Mouse (Mus musculus) kidney, postnatal 25 days (tissue): ENCODE data around the gene Anks1.
"Not testable (repeated sequence)": the region's sequence is repeated elsewhere in the genome, so short reads cannot be mapped to it uniquely, and the experiment has no call there.

Experiments used
- DNase-seq, 2 experiments: peaks; one replicate each; pipeline ENCODE4 v3.0.0; 2021; ENCODE audit warnings: mixed read lengths in 2 of 2

The Anks1 gene

DNA sequence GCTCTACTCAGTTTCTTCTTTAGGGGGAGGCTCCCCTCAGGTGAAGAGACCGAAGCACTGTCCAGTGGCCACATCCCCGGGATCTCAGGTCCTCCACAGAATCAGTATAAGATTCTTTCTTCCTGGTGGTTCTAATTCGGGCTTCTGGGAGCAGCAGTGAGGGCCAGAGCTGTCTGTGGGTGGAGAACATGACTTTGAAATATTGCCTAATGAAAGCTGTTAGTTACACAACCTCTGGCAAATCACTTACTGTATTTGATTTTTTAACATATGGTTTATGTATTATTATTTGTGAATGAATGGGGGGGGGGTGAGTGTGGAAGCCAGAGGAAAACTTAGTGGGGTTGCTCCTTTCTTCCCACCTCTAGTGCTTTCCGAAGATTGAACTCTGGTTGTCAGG, 22.7 kb downstream of the Anks1 start:
- DNase-seq = no peak

DNA sequence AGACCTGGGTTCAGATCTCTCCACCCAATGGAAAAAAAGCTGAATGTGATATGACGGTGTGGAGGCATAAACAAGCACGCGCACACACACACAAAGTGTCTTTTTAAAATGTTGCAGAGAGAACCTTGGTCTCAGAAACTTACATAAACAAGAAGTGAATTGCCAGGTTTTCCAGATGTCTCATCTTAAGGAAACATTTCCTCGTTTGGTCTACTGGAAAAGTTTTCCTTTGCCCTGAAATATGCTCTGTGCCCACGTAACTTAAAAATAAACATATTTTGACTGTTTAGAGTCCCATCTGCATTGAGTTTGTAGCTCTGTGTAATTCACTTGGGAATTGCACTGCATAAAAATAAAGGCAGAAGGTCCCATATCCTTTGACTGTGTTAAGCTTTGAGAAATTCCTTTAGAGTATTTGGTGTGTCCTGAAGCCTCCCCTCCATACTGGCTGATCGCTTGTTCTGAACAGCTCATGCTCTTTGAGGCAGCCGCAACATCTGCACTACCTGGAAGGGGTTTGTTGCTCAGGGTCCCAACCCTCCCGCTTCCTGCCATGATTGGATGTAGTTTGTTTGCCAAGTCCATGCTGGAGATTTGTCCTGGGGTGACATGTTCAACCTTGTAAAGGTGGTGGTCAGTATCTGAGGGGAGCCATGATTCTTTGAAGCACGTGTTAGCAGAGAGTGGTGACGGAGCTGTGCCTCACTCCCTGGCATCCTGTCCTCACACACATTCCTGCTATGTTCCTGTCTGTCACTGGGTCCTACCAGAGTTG, 25.2 kb downstream of the Anks1 start:
- DNase-seq = no peak

DNA sequence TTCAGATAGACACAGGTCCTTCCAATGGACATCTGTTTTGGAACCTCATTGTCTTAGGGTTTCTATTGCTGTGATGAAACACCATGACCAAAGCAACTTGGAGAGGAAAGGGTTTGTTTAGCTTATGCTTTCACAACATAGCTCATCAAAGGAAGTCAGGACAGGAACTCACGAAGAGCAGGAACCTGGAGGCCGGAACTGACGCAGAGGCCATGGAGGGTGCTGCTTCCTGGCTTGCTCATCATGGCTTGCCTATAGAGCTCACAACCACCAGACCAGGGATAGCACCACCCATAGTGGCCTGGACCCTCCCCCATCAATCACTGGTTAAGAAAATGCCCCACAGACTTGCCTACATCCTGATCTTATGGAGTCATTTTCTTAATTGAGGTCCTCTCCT, 26.0 kb downstream of the Anks1 start:
- DNase-seq = no peak

DNA sequence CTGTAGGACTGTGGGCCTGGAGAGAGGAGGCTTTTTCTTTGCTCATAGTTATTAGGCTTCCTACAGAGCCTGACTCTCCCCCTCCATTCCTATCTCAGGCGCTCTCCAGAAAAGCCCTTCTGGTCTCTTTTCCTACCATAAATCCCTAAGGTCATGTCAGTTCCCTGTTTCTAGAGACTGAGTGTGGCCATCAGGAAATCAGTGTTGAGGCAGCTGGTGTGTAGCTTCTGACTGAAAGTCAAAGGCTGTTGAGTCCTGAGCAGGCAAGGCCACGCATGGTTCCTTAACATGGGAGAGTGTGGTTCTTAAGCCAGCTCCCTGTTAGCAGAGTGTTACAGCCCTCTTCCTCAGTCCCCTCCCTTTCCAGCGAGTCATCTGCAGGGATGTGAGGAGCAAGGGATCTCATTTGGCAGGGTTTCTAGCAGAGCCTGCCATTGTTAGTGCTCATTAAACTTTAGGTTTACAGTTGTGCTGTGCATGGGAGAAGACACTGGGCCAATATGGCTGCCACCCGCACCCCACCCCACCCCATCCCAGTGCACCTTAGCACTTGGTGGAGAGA, 28.0 kb downstream of the Anks1 start:
- DNase-seq = no peak

DNA sequence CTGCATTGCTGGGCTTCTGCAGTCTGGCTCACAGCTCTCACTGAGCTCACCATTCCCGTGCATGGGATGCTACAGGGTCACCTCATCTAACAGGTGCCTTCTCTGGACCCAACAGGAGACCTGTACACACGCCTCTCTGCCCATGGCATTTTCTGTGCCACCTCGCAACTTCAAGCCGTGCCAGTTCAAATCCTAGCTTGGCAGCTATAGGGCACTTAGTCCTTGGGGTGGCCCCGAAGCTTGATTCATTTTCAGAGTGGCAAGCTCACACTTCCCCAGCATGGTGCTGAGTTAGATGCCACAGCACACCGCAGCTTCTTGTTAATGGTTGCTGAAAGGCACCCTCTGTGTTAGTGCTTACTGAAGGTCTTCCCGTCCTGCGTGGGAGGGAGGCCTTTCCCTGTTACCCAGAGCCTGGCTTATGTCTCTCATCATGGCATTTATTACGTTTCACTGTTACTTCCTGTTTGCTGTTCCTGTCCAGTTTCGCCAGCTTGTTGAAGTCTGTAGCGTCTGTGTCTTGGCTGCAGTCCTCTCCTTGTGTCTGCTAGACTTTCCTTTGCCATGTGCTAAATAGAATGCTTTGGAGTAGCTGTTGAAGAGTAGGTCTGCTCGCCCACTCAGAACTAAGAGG, 29.1 kb downstream of the Anks1 start:
- DNase-seq = no peak

DNA sequence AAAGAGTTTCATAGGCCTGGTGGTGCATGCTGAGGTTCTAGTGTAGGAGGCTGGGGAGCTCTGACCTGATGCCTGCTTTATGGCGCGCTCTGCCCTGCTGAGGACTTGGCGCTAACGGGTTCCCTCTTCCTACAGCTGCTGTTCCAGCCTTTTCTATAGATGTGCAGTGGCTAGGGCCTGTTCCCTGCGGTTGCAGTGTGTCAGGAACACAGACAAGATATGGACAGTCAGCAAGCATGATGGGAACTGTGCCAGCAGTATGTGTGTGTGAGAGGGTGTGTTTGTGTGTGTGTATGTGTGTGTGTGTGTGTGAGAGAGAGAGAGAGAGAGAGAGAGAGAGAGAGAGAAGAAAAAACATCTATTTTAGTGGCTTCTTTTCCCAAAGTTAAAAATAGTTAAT, 29.9 kb downstream of the Anks1 start:
- DNase-seq = no peak

DNA sequence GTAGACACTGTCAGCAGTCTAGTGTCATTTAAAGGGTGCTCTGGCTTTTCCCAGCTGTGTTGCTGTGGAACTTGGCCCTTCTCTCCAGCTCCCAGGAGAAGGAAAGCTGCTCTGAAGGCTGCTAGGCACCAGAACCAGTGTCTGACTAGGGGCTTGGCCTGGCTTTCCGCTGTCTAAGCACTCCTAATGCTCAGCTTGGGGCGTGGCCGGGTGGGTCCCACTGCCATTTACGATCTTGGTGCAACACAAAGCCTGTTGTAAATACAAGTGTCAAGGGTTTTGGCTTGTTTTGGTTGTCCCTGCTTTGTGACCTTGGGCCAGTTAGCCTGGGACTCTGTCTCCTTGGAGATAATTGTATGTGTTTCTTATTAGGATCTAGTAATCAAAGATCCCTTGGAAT, 31.2 kb downstream of the Anks1 start:
- DNase-seq = no peak

DNA sequence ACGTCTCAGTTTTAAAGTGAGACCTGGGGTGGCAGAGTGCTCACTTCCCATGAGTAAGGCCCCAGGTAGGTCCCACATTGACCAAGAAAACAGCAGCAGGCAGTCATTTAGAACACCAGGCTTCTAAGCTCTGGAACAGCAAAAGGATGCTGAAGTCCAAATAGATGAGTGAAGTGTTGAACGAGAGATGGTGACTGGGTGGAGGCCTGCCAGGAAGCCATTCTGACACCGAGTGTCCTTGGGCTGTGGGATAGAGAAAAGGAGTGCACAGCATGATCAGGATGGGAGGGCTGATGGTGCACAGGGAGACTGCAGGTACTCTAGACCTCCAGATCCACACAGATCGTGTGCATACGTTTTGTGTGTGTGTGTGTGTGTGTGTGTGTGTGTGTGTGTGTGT, 32.1 kb downstream of the Anks1 start:
- no peak for DNase-seq

DNA sequence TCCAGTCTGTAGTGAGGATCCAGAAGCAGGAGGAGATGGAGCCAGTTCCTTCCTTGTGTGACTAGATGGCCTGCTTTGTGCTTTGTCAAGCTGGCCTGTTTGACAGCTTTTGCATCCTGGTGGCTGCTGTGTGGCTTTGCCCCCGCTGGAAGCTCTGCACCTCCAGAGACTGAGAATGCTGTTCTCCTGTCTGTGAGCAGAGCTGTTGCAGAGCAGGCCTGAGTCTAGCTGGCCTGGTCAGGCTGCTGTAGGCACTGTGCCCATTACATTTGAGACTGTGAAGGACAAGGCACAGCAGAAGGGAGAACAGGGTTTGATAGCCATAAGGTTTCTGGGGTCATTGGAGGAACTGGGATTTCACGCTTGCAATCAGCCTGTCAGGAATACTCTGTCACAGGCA, 32.6 kb downstream of the Anks1 start:
- no peak for DNase-seq

DNA sequence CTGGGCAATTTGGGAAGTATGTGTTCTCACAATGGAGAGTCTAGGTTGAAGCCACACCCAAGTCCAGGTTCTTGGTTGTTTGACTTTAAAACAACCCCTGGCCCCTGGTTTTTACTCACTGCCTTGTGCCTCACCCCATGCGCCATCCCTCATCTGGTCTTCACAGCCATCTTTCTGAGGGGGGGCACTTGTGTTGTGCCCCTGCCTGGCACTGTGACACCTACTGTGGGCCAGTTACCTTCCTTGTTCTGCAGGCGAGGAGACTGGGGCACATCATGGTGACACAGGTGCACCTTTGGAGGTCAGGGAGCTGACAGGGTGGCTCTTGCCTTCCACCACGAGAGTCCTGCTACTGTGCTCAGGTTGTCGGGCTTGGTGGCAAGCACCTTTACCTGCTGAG, 33.0 kb downstream of the Anks1 start:
- no peak for DNase-seq

DNA sequence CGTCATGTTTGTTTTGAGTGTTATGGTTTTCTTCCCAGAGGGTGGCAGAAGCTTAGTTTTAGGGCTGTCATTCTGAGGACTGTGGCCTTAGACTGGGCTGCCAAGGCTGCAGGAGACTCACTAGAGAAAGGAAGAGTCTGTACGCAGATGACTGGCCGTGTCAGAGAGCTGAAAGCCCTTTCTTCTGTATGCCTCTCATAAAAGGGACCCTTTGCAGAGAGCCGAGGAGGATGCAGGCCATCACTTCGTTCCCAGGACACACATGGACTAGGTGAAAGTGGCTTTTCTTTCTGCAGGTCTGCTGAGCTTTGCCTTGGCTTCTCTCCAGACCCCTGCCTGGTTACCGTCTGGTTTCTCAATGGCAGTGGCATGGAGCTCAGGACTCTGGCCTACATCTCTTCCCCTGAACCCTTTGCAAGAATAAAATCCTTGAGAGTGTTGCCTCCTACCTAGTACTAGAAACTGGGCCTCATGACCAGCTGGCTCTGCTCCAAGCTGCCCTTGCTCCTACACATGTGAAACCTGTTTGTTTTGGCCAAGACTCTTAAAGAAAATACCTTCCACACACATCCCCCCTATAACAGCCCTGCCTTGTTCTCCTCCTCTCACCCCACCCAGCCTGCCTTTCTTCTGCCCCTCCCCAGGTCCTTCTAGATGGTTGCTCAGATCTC, 36.6 kb downstream of the Anks1 start:
- DNase-seq = peak; percentile 92 to 93

DNA sequence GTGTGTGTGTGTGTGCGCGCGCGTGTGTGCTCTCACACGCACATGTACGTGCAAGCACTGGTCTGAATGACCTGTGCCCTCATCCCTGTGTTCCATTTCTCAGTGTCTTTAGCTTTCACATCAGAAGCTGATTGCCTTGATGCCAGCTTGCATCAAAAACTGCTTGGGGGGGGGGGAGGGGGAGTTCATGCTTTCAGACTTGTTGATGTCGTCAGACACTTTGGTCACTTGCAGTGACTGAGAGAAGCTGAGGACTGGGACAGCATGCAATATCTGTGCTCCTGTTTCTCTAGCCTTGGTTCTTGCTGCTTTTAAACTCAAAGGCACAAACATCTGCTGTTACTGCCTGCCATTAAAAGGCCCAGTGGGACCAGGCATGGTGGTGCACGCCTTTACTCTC, 37.3 kb downstream of the Anks1 start:
- no peak for DNase-seq

DNA sequence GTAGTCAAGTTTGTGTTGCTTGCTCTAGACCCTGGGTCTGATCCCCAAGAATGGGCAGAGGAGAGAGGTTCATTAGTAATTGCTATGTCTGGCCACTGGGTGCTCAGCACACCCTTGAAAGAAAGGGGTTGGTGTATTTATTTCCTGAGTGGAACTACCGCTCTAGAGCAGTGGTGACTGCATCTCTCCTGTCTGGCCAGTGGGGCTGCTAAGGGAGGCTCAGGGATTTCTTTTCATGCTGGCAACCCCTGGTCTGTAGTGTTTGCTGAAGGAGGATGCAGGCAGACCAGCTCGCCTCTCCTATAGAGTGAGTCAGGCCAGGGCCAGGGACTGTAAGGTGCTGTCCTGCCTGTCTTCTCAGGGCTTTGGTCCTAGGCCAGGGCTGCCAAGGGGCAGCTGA, 38.0 kb downstream of the Anks1 start:
- DNase-seq = no peak

DNA sequence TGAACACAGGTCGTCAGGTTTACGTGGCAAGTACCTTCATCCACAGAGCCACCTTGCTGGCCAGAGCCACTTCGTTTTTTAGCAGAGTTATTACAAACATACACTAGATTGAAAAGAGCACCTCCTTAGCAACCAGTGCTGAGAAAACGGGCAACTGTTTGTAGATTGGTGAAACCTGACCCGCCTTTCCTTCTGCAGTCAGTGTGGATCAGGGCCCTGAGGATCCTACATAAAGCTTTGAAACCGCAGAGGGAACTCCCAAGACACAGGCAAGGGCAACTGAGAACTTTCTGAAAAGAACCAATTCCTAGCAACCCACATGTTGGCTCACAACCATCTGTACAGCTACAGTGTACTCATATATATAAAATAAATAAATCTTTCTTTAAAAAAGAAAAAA, 44.0 kb downstream of the Anks1 start:
- no peak for DNase-seq

DNA sequence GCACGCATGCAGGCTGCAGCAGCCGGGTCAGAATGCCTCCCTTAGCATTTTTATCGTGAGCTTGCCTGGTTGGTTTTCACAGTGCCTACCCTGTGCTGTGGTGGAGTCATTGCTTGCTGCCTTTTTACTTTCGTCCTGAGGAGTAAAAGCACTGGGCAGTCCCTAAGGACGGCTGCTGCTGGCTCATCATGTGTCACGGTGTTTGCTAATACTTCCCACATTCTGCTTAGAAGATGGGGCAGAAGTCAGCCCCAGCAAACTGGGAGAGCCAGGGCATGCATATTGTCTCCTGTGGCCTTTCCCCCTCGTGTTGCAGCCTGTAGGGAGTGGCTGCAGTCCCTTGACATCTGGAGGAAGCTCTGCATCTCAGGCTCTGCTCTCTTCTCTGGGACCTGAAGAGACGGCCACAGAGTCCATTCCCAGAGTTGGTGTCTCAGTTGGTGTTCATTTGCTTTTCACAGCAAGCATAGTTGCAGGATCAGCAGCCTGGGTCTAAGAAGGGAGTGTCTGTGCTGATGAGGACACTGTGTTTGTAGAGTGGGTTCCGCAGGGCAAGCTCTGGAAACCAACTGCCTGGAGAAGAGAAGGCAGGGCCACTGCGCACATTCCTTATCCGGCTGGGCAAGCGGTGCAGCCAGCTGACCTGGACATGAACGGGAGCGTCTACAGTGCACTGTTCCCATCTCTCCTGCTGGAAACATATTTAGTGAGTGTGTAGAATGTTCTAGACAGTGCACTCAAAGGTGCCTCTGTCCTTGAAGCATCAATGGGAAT, 45.7 kb downstream of the Anks1 start:
- peak in 1 of 2 experiments; percentile 65 for DNase-seq

DNA sequence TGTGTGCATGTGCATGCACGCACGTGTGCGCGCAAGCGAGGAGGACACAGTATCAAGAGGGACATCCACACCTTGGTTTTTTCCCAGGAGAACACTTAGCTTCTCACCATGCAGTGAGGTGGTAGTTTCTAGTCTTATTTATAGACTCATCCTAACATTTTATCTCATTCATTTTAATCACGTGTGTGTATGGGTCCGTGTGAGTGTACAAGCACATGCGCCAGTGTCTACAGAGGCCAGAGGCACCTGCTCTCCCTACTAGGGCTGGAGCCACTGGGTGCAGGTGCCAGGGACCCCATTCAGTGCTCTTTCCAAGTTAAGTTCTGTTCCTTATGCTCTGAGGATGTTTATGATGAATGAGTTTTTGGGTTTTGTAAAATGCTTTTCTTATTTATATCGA, 48.5 kb downstream of the Anks1 start:
- no peak for DNase-seq

DNA sequence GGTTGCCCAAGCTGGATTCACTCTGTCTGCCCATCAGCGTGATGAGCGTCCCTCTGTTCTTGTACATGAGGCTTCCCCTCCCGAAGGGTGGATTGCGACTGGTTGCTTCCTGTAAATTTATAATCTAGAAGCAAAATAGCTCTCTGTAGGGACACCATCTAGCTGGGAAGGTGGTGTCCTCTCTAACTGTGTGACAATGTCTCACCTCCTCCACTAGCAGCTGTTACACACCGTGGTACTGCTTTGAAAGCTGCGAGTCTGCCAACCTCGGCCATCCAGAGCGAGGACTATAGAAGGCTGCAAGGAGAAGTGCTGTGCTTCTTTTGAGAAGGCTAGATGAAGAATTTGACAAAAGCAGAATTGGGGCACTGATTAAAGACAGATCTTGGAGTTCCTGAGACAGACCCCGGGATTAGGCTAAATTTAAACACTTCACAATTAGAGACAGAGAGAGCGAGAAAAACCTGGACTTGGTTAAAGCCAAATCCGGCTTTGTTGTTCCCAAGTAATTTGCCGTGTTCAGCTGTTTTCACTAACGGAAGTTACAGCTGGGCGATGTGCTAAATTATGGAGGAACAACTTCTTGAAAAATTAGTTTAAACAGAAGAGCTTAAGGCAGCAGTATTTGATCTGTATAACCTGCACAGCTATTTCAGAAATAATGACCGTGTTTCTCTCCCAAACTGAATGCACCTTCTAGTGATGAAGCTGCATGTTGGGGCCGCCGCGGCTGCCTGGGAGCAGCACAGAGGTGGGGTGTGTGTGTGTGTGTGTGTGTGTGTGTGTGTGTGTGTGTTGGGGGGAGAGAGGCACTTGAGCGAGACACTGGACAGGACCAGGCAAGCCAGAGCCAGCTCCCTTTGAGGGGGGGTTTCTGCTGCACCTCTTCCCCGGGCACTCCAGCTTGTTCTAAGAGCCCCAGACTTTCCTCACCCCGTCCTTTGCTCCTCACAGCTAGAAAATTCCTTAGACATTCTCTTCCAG, 51.3 kb downstream of the Anks1 start:
- no peak for DNase-seq

DNA sequence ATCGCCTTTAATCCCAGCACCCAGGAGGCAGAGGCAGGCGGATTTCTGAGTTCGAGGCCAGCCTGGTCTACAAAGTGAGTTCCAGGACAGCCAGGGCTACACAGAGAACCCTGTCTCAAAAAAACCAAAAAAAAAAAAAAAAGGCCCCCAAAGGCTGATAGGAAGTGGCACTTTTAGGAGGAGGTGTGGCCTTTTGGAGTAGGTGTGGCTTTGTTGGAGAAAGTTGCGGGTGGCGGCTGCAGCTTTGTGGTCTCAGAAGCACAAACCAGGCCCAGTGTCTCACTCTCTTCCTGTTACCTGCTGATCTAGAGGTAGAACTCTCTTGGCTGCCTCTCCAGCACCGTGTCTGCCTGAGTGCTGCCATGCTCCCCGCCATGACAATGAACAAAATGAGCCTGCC, 54.0 kb downstream of the Anks1 start:
- DNase-seq = not testable (repeated sequence)

DNA sequence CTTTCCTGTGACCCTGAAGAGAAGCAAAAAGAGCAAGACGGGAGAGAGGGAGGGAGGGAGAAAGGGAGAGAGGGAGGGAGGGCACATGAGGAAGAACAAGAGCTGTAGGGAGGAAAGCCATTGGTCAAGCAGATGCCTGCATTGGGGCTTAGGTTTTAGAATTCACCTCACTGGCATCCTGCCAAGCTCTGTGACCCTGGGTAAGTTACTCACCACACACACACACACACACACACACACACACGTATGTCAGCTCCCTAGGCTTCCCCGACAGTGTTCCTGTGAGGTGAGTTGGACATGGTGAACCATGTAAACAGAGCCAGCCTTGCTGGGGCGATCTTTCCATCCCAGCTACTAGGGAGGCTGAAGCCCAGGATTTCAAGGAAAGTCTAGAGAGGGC, 55.5 kb downstream of the Anks1 start:
- DNase-seq = peak; percentile 76 to 85

DNA sequence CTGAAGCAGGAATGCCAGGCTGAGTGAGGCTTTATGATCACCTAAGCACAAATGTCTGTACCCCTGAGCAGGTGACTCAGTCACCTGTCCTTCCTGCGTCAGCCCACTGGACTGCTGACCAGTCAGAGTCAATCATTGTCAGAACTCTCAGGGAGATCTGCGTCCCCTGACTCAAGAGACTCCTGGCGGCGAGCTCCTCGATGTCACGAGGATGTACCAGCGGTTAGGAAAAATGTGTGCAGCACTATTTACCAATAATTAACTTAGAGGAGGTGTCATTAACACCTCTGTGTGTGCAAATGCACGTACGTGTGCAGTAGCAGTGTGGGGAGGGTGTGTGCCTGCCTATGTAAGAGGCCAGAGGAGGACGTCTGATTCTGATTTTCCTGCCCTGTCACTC, 56.2 kb downstream of the Anks1 start:
- peak; percentile 81 to 94 for DNase-seq

DNA sequence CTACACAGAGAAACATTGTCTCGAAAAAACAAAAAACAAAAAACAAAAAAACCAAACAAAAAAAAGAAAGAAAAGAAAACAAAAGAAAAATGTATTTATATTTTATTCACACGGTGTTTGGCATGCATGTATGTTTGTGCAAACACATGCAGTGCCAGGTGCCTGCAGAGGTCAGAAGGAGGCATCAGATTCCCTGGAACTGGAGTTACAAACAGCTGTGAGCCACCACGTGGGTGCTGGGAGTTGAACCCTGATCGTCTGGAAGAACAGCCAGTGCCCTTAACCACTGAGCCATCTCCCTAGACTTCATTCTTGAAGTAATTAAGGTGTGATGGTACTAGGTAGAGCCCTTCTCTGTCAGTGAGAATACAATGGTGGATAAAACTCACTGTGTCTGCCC, 57.0 kb downstream of the Anks1 start:
- no peak for DNase-seq

DNA sequence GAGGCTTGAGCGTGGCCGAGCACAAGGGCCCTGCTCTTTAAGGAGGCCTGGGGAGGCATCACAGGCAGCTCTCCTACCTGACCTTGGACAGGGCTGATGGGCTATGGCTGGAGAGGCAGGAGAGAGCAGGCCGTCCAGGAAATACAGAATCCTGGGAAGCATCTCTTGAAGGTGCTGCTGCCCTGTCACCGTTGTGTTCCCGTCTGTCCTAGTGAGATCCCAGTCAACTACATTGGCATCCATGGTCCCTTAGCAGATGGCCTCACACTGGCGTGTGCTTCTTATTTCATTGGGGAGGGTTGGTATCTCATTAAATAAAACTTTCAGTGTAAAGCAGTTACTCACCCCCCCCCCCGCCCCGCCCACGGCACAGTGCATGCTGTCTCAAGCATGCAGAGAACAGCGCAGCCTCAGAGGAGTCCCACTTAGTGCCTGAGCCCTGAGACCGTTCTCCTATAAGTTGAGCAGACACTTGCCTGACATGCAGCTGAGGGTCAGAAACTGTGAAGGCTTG, 57.5 kb downstream of the Anks1 start:
- DNase-seq = no peak
